Mouse (Mus musculus): ENCODE measurements around the gene Chchd5. TPM values are rescaled to one million over a fixed set of nuclear protein-coding genes. Genes with fewer than 3 reads are reported as not detected.

Chchd5 gene
- polyA plus RNA-seq, 1 experiment from 2014 or later = 24.2 TPM

- no peak overlapping the region for H3K4me2 ChIP-seq (replicated peaks)
- H3K36me3 ChIP-seq = peaks cover 91% of the 10 kb centered on the region
- no peak overlapping the region for H3K9ac ChIP-seq (replicated peaks)
- WGBS = 92% methylated on average over 12 of the region's 12 CpGs
- H3K9me3 ChIP-seq = no peaks in the 10 kb centered on the region
- no peak for ATAC-seq (ENCODE audit: low FRiP score, low read depth)
- H3K27ac ChIP-seq (replicated peaks) = no peak overlapping the region
- no peaks in the 10 kb centered on the region for H3K4me1 ChIP-seq
- no peak overlapping the region for H3K4me3 ChIP-seq
- no peaks in the 10 kb centered on the region for H3K27me3 ChIP-seq
Observed at GRCm38 (mm10) chr2:129118061-129118460, 11.4 kb upstream of the Chchd5 start.

GRCm38 (mm10) chr2:129121986-129122385 lies 7.5 kb upstream of the Chchd5 start:
- Histone ChIP-seq H3K4me3 (no peak overlapping the region), H3K27ac (replicated peaks) (no peak overlapping the region), H3K27me3 (no peaks in the 10 kb centered on the region), H3K9ac (replicated peaks) (no peak overlapping the region), H3K36me3 (peaks cover 89% of the 10 kb centered on the region), H3K4me2 (replicated peaks) (no peak overlapping the region), H3K4me1 (no peaks in the 10 kb centered on the region), H3K9me3 (no peaks in the 10 kb centered on the region)
- ATAC-seq (ENCODE audit: low FRiP score, low read depth) = no peak
- WGBS = 96% methylated on average over 8 of the region's 8 CpGs

- peak overlapping the region; percentile 80 for H3K4me2 ChIP-seq (replicated peaks)
- peaks cover 51% of the 10 kb centered on the region for H3K36me3 ChIP-seq
- ATAC-seq (ENCODE audit: low FRiP score, low read depth) = peak; percentile 56
- H3K27ac ChIP-seq (replicated peaks) = peak overlapping the region; percentile 89
- H3K4me3 ChIP-seq = peak overlapping the region; percentile 73
- H3K4me1 ChIP-seq = peaks cover 16% of the 10 kb centered on the region
- peak overlapping the region; percentile 71 for H3K9ac ChIP-seq (replicated peaks)
- 36% methylated on average over 18 of the region's 18 CpGs for WGBS
- peaks cover 10% of the 10 kb centered on the region for H3K9me3 ChIP-seq
- H3K27me3 ChIP-seq = no peaks in the 10 kb centered on the region
Observed at GRCm38 (mm10) chr2:129129987-129130545, 566 bp downstream of the Chchd5 start.

GRCm38 (mm10) chr2:129130776-129131175 lies 1.3 kb downstream of the Chchd5 start:
- Histone ChIP-seq H3K27ac (replicated peaks) (no peak overlapping the region), H3K9ac (replicated peaks) (no peak overlapping the region), H3K27me3 (no peaks in the 10 kb centered on the region), H3K36me3 (peaks cover 44% of the 10 kb centered on the region), H3K4me1 (peaks cover 16% of the 10 kb centered on the region), H3K4me2 (replicated peaks) (peak overlapping the region; percentile 80), H3K9me3 (peaks cover 10% of the 10 kb centered on the region), H3K4me3 (no peak overlapping the region)
- WGBS = 98% methylated on average over 2 of the region's 2 CpGs
- no peak for ATAC-seq (ENCODE audit: low FRiP score, low read depth)

GRCm38 (mm10) chr2:129132231-129132630 lies 2.7 kb downstream of the Chchd5 start:
- H3K27me3 ChIP-seq = no peaks in the 10 kb centered on the region
- peaks cover 10% of the 10 kb centered on the region for H3K9me3 ChIP-seq
- H3K9ac ChIP-seq (replicated peaks) = no peak overlapping the region
- 95% methylated on average over 7 of the region's 7 CpGs for WGBS
- H3K36me3 ChIP-seq = peaks cover 31% of the 10 kb centered on the region
- H3K4me3 ChIP-seq = no peak overlapping the region
- peaks cover 16% of the 10 kb centered on the region for H3K4me1 ChIP-seq
- no peak overlapping the region for H3K4me2 ChIP-seq (replicated peaks)
- ATAC-seq (ENCODE audit: low FRiP score, low read depth) = no peak
- H3K27ac ChIP-seq (replicated peaks) = no peak overlapping the region

GRCm38 (mm10) chr2:129133006-129133805 lies 3.7 kb downstream of the Chchd5 start:
- no peak for ATAC-seq (ENCODE audit: low FRiP score, low read depth)
- Histone ChIP-seq H3K9ac (replicated peaks) (no peak overlapping the region), H3K9me3 (peaks cover 10% of the 10 kb centered on the region), H3K27ac (replicated peaks) (no peak overlapping the region), H3K4me1 (peaks cover 16% of the 10 kb centered on the region), H3K4me3 (no peak overlapping the region), H3K36me3 (peaks cover 23% of the 10 kb centered on the region), H3K4me2 (replicated peaks) (no peak overlapping the region), H3K27me3 (no peaks in the 10 kb centered on the region)
- WGBS = 97% methylated on average over 14 of the region's 14 CpGs

GRCm38 (mm10) chr2:129139906-129140305 lies 10.4 kb downstream of the Chchd5 start:
- Histone ChIP-seq H3K9ac (replicated peaks) (no peak overlapping the region), H3K36me3 (no peaks in the 10 kb centered on the region), H3K4me2 (replicated peaks) (no peak overlapping the region), H3K4me3 (no peak overlapping the region), H3K27ac (replicated peaks) (no peak overlapping the region), H3K4me1 (no peaks in the 10 kb centered on the region), H3K9me3 (no peaks in the 10 kb centered on the region), H3K27me3 (no peaks in the 10 kb centered on the region)
- 87% methylated on average over 10 of the region's 10 CpGs for WGBS
- no peak for ATAC-seq (ENCODE audit: low FRiP score, low read depth)

- no peaks in the 10 kb centered on the region for H3K36me3 ChIP-seq
- no peak overlapping the region for H3K4me2 ChIP-seq (replicated peaks)
- WGBS = 30% methylated on average over 2 of the region's 2 CpGs
- ATAC-seq (ENCODE audit: low FRiP score, low read depth) = no peak
- H3K27me3 ChIP-seq = peaks cover 9% of the 10 kb centered on the region; the same call in 1 of the 2 replicates
- H3K27ac ChIP-seq (replicated peaks) = no peak overlapping the region
- H3K9ac ChIP-seq (replicated peaks) = no peak overlapping the region
- H3K9me3 ChIP-seq = no peaks in the 10 kb centered on the region
- no peak overlapping the region for H3K4me3 ChIP-seq
- no peaks in the 10 kb centered on the region for H3K4me1 ChIP-seq
Observed at GRCm38 (mm10) chr2:129148836-129149235, 19.3 kb downstream of the Chchd5 start.

- H3K9ac ChIP-seq (replicated peaks) = no peak overlapping the region
- peaks cover 9% of the 10 kb centered on the region; the same call in 1 of the 2 replicates for H3K27me3 ChIP-seq
- H3K4me2 ChIP-seq (replicated peaks) = no peak overlapping the region
- no peak overlapping the region for H3K4me3 ChIP-seq
- 87% methylated on average over 5 of the region's 5 CpGs for WGBS
- H3K27ac ChIP-seq (replicated peaks) = no peak overlapping the region
- H3K9me3 ChIP-seq = no peaks in the 10 kb centered on the region
- H3K36me3 ChIP-seq = no peaks in the 10 kb centered on the region
- no peak for ATAC-seq (ENCODE audit: low FRiP score, low read depth)
- H3K4me1 ChIP-seq = no peaks in the 10 kb centered on the region
Observed at GRCm38 (mm10) chr2:129150386-129150785, 20.9 kb downstream of the Chchd5 start.

GRCm38 (mm10) chr2:129151111-129151510 lies 21.6 kb downstream of the Chchd5 start:
- no peak overlapping the region for H3K9ac ChIP-seq (replicated peaks)
- H3K9me3 ChIP-seq = no peaks in the 10 kb centered on the region
- H3K27ac ChIP-seq (replicated peaks) = no peak overlapping the region
- peaks cover 9% of the 10 kb centered on the region; the same call in 1 of the 2 replicates for H3K27me3 ChIP-seq
- no peak for ATAC-seq (ENCODE audit: low FRiP score, low read depth)
- H3K36me3 ChIP-seq = no peaks in the 10 kb centered on the region
- H3K4me2 ChIP-seq (replicated peaks) = no peak overlapping the region
- no peak overlapping the region for H3K4me3 ChIP-seq
- no peaks in the 10 kb centered on the region for H3K4me1 ChIP-seq
- WGBS = 90% methylated on average over 9 of the region's 9 CpGs

GRCm38 (mm10) chr2:129152751-129153150 lies 23.3 kb downstream of the Chchd5 start:
- Histone ChIP-seq H3K4me3 (no peak overlapping the region), H3K27ac (replicated peaks) (no peak overlapping the region), H3K4me2 (replicated peaks) (no peak overlapping the region), H3K4me1 (no peaks in the 10 kb centered on the region), H3K9me3 (no peaks in the 10 kb centered on the region), H3K36me3 (no peaks in the 10 kb centered on the region), H3K9ac (replicated peaks) (no peak overlapping the region), H3K27me3 (peaks cover 9% of the 10 kb centered on the region; the same call in 1 of the 2 replicates)
- 91% methylated on average over 1 of the region's 1 CpGs for WGBS
- no peak for ATAC-seq (ENCODE audit: low FRiP score, low read depth)

GRCm38 (mm10) chr2:129164815-129165214 lies 35.3 kb downstream of the Chchd5 start:
- no peak overlapping the region for H3K4me2 ChIP-seq (replicated peaks)
- 86% methylated on average over 5 of the region's 5 CpGs for WGBS
- no peak overlapping the region for H3K27ac ChIP-seq (replicated peaks)
- H3K9me3 ChIP-seq = no peaks in the 10 kb centered on the region
- H3K4me1 ChIP-seq = 0 out of 2 replicates have a peak, but pooled peaks cover 3% of the 10 kb centered on the region
- no peak overlapping the region for H3K4me3 ChIP-seq
- ATAC-seq (ENCODE audit: low FRiP score, low read depth) = no peak
- H3K36me3 ChIP-seq = no peaks in the 10 kb centered on the region
- no peaks in the 10 kb centered on the region for H3K27me3 ChIP-seq
- H3K9ac ChIP-seq (replicated peaks) = no peak overlapping the region

All from midbrain, embryonic 12.5 days (tissue).